Mouse (Mus musculus) Muller cell, postnatal 12 days (primary cell): Measurements from ENCODE around the gene Trp53i11.
A peak's percentile ranks its signal among the peaks of the same experiment; 100 is the strongest.

Source experiments
- DNase-seq: peaks from one replicate; pipeline ENCODE4 v3.0.0-alpha.2; 2015; ENCODE audit errors: inconsistent ontology term

Trp53i11 gene

GRCm38 (mm10) chr2:93199531-93199974 is 12.2 kb downstream of the Trp53i11 start:
- DNase-seq: peak; percentile 44

DNA sequence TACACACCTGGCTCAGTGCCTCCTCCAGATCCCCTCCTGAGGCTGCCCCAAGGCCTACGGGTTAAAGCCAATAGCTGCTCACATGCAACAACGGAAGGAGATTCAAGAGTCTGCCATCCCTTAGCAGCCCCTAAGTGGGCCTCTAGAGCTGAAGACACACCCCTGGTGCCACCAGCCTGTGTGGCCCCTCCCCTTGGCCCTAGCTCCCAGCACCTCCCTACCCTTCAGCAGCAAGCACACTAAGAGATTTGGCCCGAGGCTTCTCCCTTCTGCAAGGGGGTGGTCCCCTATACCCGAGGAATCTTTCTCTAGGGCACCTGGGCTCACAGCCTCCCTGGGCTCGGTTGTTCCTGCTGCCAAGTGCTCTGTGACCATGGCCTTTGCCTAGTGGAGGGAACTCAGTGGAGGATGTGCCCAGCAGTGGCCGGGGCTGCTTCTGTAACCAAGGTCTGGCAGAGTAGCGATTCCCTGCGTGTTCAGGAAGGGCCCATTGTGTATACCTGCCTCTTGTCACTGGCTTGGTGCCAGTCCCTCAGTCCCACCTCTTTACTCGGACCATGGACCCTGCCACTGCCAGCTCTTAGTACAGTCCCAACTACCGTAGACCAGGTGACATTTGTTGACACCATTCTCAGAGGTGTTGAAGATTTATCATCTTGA is 13.5 kb downstream of the Trp53i11 start:
- DNase-seq: no peak

DNA sequence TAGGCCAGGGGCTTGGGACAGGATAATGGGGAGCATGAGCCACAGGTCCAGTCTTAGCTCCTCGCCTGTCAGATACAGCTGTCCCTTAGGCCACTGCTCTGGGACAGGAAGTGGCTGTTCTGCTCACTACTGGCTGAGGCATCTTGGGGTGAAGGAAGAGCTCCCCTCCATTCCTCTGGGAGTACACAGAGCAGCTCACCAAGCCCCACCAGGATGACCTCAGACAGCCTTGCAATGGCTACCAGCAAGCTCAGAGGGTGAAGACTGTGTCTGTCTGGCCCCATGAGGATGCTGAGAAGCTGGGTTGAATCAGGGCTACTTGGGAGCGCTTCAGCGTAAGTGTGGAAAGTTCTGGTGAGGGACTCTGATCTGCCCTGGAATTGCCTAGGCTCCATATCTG is 14.6 kb downstream of the Trp53i11 start:
- DNase-seq: no peak

DNA sequence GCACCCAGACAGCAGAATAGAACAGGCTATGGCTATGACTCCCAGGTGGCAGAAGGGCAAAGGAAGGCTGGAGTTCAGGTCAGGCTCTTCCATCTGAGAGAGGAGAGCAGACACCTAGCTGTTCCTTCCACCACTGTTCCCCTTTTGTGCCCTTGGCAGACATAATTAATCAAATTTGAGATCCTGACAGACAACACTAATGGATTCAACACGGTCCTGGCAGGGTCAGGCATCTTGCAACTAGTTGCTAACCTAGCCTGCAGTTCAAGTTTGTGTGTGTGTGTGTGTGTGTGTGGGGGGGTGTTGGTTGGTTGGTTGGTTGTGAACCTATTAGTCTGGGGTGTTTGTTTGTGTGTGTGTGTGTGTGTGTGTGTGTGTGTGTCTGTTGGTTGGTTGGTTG is 15.4 kb downstream of the Trp53i11 start:
- DNase-seq: no peak

GRCm38 (mm10) chr2:93203682-93204081 is 16.3 kb downstream of the Trp53i11 start:
- peak; percentile 46 for DNase-seq

- no peak for DNase-seq
These were observed 17.2 kb downstream of the Trp53i11 start for GRCm38 (mm10) chr2:93204571-93204970.

DNA sequence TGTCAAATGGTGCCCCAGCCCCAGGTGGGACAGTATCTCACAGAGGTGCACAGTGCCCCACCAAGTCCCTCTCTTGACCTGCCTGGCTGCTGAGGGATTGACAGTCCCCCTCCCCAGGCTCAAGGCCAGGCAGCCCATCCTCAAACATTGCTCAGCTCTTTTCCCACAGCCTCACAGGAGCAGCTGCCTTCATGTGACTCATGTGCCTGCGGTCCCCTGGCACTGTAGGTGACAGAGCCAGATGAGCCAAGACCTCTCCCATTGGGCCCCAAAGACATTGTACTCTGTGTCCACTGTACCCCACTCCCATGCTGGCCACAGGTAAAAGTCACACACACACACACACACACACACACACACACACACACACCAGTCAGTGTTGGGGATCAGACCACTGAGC is 18.8 kb downstream of the Trp53i11 start:
- DNase-seq: no peak

- no peak for DNase-seq
These were observed 25.0 kb downstream of the Trp53i11 start for GRCm38 (mm10) chr2:93212386-93212785.

DNA sequence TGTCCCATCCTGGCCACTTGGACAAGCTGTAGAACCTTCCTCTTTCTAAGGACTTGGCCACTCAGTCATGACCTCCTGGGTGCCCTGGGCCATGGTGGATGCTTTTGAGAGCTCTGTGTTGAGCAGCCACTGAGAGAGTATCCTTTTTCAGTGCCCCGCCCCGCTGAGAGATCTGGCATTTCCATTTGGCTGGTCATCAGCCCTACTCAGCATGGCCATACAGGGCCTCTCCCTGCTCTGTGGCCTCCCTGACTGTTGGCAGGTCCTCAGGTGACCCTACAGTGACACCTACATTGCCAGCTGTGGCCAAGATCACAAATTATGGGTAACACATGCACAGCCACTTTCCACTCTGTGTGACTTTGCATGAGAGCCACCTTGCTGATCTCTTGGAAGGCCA is 25.5 kb downstream of the Trp53i11 start:
- no peak for DNase-seq

GRCm38 (mm10) chr2:93214192-93214591 is 26.8 kb downstream of the Trp53i11 start:
- DNase-seq: peak; percentile 34

GRCm38 (mm10) chr2:93215790-93216189 is 28.4 kb downstream of the Trp53i11 start:
- DNase-seq: no peak

- peak; percentile 95 for DNase-seq
These were observed 29.7 kb downstream of the Trp53i11 start for GRCm38 (mm10) chr2:93217015-93217414.

- DNase-seq: no peak
These were observed 31.1 kb downstream of the Trp53i11 start for GRCm38 (mm10) chr2:93218353-93218990.

DNA sequence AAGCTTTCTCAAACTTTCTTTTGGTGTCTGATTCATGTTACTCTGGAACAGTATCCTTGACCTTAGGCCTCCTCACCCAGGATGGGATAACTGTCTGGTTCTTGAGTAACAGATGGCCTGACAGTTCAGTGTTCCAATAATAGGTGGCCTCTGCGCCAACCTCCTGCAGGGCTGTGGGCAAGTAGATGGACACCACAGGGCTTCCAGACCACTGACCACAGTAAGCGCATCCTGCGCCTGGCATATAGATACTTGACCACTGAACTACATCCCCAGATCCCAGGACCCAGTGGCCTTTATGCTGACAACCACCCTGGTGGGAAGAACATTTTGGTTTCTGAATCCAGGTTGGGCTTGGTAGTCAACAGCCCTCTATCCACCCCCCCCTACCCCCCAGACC is 32.2 kb downstream of the Trp53i11 start:
- no peak for DNase-seq

DNA sequence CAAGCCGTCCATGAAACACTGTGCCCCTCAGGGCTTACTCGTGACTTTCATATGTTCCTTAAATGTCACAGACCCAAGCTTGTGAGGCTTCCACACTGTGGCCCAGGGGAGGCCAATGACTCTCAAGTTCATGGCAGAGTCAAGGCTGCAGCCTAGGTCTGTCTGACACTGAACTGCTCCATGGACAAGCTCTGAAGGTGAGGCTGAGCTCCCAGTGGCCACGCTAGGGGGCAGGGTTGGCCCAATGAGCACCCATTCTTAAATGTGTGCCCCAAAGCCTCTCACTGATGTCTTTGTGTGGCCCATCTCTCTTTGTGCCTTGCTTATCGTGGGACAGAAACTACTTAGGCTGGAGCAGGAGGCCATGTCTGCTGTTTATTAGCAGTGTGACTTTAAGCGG is 33.1 kb downstream of the Trp53i11 start:
- DNase-seq: no peak

- DNase-seq: no peak
These were observed 36.1 kb downstream of the Trp53i11 start for GRCm38 (mm10) chr2:93223463-93223862.

DNA sequence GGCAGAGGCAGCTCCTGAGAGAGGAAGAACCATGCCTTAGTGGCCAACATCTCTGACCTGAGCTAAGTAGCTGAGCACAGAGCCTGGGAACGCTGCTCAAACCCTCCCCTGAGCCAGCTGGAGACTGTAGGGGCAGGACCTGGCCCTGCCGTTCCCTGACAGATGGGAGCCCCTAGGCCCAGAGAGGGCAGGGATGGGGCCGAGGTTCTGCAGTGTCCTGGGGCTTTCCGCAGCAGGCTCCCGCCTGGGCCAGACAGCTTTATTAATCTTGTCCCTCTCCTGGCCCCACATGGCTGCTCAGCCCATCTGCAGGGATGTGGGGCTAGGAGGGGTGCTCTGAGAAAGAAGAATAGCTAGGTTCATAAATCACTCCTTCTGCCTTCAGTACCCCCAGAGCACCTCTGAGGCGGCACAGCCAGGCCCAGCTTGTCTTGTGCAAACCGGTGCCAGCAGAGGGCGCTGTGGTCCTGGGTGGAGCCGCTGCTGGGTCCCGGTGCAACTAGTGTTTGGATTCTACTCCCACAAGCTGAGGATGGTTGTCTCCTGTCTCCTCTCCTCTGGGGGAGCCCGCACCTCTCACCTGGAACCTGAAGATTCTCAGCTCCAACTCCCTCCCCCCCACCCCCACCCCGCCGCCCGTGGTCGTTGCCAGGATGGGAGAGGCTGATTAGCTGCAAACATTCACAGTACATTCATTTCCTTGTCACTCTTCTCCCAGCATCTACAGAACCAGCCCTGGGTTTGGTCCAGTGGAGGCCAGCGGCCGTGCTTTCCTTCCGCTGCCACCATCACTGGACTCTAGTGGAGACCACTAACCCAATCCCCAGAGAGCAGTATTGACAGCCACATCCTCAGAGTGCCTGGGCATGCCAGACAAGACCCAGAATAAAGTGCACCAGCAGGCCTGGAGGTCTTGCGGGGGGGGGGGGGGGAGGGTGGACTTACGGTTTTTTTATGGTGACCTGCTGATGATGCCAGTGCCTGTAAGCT is 39.6 kb downstream of the Trp53i11 start:
- DNase-seq: peak; percentile 76

DNA sequence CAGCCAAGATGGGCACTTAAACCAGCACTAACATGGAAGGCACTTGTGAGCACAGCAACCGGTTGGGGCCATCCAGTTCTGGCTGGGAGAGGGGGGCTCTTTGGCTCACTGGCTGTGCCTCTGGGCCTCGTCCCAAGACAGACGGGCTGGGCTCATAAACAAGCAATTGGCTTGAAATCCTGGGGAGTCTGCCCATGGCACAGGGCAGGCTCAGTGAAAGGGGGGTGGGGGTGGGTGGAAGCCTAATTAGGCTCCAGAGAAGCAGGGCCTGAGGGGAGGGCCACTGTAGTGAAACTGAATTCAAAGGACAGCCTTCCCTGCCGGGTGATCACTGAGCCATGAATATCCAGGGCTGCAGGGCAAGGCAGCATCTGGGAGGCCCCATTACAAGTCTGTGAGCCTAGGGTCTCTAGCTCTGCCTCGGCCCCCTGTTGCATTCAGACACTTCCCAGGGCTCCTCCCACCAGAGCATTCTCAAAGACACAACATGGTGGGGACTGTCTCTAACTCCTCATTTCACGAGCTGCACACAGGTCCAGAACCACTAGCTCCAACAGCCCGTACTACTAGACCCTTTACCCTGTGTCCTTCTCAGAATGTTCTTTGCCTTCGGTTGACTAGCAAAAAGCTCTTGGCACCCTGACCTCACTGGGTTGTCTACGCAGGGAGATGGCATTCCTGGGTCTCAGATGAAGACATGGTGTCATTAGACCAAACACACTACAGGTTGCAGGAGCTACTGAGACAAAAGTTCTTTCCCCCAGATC is 40.5 kb downstream of the Trp53i11 start:
- DNase-seq: peak; percentile 78

- DNase-seq: no peak
These were observed 41.1 kb downstream of the Trp53i11 start for GRCm38 (mm10) chr2:93228480-93228824.

DNA sequence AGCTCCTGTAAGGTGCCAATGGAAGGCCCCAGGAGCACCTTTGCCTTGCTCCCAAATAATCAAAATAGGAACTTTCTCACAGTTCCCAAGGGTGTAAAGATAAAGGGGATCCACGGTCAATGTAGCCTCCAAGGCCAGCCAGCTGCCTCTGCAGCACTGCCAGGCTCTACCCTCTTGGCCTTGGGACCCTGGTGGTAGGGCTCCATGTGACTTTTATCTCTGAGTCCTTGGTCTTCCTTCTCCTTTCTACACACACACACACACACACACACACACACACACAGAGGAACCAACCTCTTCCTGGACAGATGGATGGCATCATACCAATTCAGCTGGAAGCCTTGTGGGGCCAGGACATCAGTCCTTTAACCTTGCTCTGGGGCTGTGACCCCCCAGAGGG is 44.8 kb downstream of the Trp53i11 start:
- DNase-seq: no peak

GRCm38 (mm10) chr2:93237055-93237454 is 49.7 kb downstream of the Trp53i11 start:
- DNase-seq: no peak

DNA sequence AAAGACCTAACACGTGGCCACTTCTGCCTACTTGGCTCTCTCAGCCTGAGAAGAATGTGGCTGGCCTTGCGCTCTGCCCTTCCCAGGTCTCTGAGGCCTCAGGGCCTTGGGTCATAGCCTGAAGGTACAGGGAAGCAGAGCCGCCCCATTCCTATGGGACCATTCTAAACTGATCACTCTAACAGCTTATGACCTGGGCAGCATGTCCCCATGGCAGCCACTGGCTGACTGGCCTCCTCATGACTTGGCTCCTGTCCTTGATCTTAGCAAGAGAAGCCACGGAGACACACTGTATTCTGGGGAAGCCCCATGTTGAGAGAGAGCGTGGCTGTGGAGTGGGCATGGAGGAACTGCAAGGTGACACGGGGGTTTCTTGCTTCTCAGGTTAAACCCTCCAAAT is 51.5 kb downstream of the Trp53i11 start:
- DNase-seq: no peak
